ENCODE assay signal across 9 mouse cellular contexts in genomic region chr8:104341678-104342077, GRCm38 (mm10). TPM values are rescaled to one million over a fixed set of nuclear protein-coding genes. Genes with fewer than 3 reads are reported as not detected.
A peak's percentile ranks its signal among the peaks of the same experiment; 100 is the strongest.
DNase-seq lines count a peak whose midpoint lies in the region; ATAC-seq and TF ChIP-seq lines count a peak whose summit lies in the region.
"Had no signal": no experiment of that assay in that cellular context is flagged by ENCODE, and none has a peak within 500 bp of the region (broad histone marks: within the 10 kb centered on the region; RNA-seq: fewer than 3 reads in every experiment).

No protein-coding gene starts in this region.

- intact Hi-C loops in heart, postnatal 36 days (cut with DNase I), result loop anchor here (1.0 to 10.0 kb wide), 5 partner anchors 29 to 244 kb away; partner anchors contain the start of gene Cklf

- no peak for TF ChIP-seq CTCF in bone marrow macrophage, adult 2 months (IDR thresholded peaks at IDR 0.05; ENCODE audit: low read depth, low read length)

- 52% methylated on average over 6 of the region's 6 CpGs for WGBS in heart, embryonic 16.5 days
- 42% methylated on average over 6 of the region's 6 CpGs for WGBS in hindbrain, embryonic 14.5 days
- WGBS in midbrain, embryonic 13.5 days, result 56% methylated on average over 6 of the region's 6 CpGs

- peak overlapping the region; percentile 96; the same call in 1 of the 2 replicates for H3K9ac ChIP-seq in heart, embryonic 16.5 days (ENCODE audit: low read length)
- no peak overlapping the region for H3K9ac ChIP-seq in hindbrain, embryonic 14.5 days
- no peak overlapping the region for H3K9ac ChIP-seq in midbrain, embryonic 13.5 days (replicated peaks)

- DNase-seq in heart, postnatal 36 days, result no peak
- DNase-seq in hindbrain, embryonic 14.5 days (ENCODE audit: low spot score), result no peak
- DNase-seq in urinary bladder, postnatal 25 days (ENCODE audit: low spot score), result no peak
- no peak for DNase-seq in urinary bladder, postnatal 36 days (ENCODE audit: low spot score in 2 of 2)
- no peak for DNase-seq in c-Kit-positive CD71-positive TER-119-positive erythroid progenitor cells, embryonic 14.5 days (ENCODE audit: low spot score)

- H3K9me3 ChIP-seq in heart, embryonic 16.5 days (replicated peaks; ENCODE audit: control insufficient read depth, low read length), result no peaks in the 10 kb centered on the region
- no peaks in the 10 kb centered on the region for H3K9me3 ChIP-seq in hindbrain, embryonic 14.5 days (ENCODE audit: control insufficient read depth, low read length)
- no peaks in the 10 kb centered on the region for H3K9me3 ChIP-seq in midbrain, embryonic 13.5 days

- TF ChIP-seq POLR2A in bone marrow macrophage, adult 2 months (IDR thresholded peaks at IDR 0.05; ENCODE audit: borderline replicate concordance, low read depth, low read length), result no peak

- peaks cover 23% of the 10 kb centered on the region for H3K4me1 ChIP-seq in heart, embryonic 16.5 days (ENCODE audit: control insufficient read depth, insufficient read depth, low read length)
- peaks cover 41% of the 10 kb centered on the region for H3K4me1 ChIP-seq in bone marrow macrophage, adult 2 months (ENCODE audit: control insufficient read depth, insufficient read depth, low read length)
- H3K4me1 ChIP-seq in hindbrain, embryonic 14.5 days (replicated peaks; ENCODE audit: control insufficient read depth, insufficient read depth, low read length), result 0 out of 2 replicates have a peak, but pooled peaks cover 3% of the 10 kb centered on the region
- H3K4me1 ChIP-seq in midbrain, embryonic 13.5 days (replicated peaks), result peaks cover 19% of the 10 kb centered on the region

- peak overlapping the region; percentile 76 for H3K4me3 ChIP-seq in heart, embryonic 16.5 days (ENCODE audit: low read length)
- H3K4me3 ChIP-seq in bone marrow macrophage, adult 2 months (ENCODE audit: insufficient read depth, low read length), result peak overlapping the region; percentile 80
- peak overlapping the region; percentile 49 for H3K4me3 ChIP-seq in hindbrain, embryonic 14.5 days (replicated peaks; ENCODE audit: low read length)
- peak overlapping the region; percentile 61; the same call in 1 of the 2 replicates for H3K4me3 ChIP-seq in midbrain, embryonic 13.5 days (replicated peaks)

- peaks cover 6% of the 10 kb centered on the region for H3K36me3 ChIP-seq in heart, embryonic 16.5 days (ENCODE audit: control insufficient read depth, insufficient read depth)
- H3K36me3 ChIP-seq in hindbrain, embryonic 14.5 days (replicated peaks; ENCODE audit: control insufficient read depth, insufficient read depth), result no peaks in the 10 kb centered on the region
- H3K36me3 ChIP-seq in midbrain, embryonic 13.5 days, result 0 out of 2 replicates have a peak, but pooled peaks cover 6% of the 10 kb centered on the region

- H3K4me2 ChIP-seq in heart, embryonic 16.5 days (ENCODE audit: low read depth, low read length), result peak overlapping the region; percentile 91
- H3K4me2 ChIP-seq in hindbrain, embryonic 14.5 days (replicated peaks), result peak overlapping the region; percentile 76
- H3K4me2 ChIP-seq in midbrain, embryonic 13.5 days (replicated peaks), result peak overlapping the region; percentile 84

- H3K27me3 ChIP-seq in heart, embryonic 16.5 days (ENCODE audit: control insufficient read depth, insufficient read depth, low read length), result no peaks in the 10 kb centered on the region
- H3K27me3 ChIP-seq in hindbrain, embryonic 14.5 days (ENCODE audit: control insufficient read depth, insufficient read depth, low read length), result no peaks in the 10 kb centered on the region
- no peaks in the 10 kb centered on the region for H3K27me3 ChIP-seq in midbrain, embryonic 13.5 days

- H3K27ac ChIP-seq in heart, embryonic 16.5 days (ENCODE audit: low read length), result peak overlapping the region; percentile 90
- H3K27ac ChIP-seq in bone marrow macrophage, adult 2 months (ENCODE audit: insufficient read depth, low read depth, low read length), result peak overlapping the region; percentile 74
- no peak overlapping the region for H3K27ac ChIP-seq in hindbrain, embryonic 14.5 days
- H3K27ac ChIP-seq in midbrain, embryonic 13.5 days, result no peak overlapping the region

- ATAC-seq in heart, embryonic 16.5 days (replicated peaks; ENCODE audit: extremely low read depth, insufficient read depth, low FRiP score), result no peak
- ATAC-seq in hindbrain, embryonic 14.5 days (ENCODE audit: low FRiP score), result peak; percentile 15; the same call in 1 of the 2 replicates
- no peak; the same call in 1 of the 2 replicates for ATAC-seq in midbrain, embryonic 13.5 days

RNA-seq across cellular contexts. Expression of gene Cmtm3, which starts 2.5 kb away (rescaled TPM):
- polyA plus RNA-seq in heart, embryonic 16.5 days (2015; fragmentation: Nextera tagmentation; extraction: Ambion mirVana), result 81.8 and 83.9 TPM in 2 replicates
- total RNA-seq in heart, postnatal 36 days (2021), result 10 to 100 TPM; 14.4 to 15.7 TPM
- 227 and 236 TPM in 2 replicates for polyA plus RNA-seq in bone marrow macrophage, adult 2 months (2012; ENCODE audit: insufficient read depth, insufficient read length, missing spikeins)
- 39.5 and 44.7 TPM in 2 replicates for polyA plus RNA-seq in hindbrain, embryonic 14.5 days (2014; fragmentation: Nextera tagmentation; extraction: Ambion mirVana)
- polyA plus RNA-seq in midbrain, embryonic 13.5 days (2015; fragmentation: Nextera tagmentation; extraction: Ambion mirVana), result 31.4 and 34.9 TPM in 2 replicates

RNA-seq across cellular contexts. Expression of gene Cmtm2b, which starts 19.6 kb away (rescaled TPM):
- not detected in 2 replicates for polyA plus RNA-seq in heart, embryonic 16.5 days (2015; fragmentation: Nextera tagmentation; extraction: Ambion mirVana)
- total RNA-seq in heart, postnatal 36 days (2021), result not detected
- polyA plus RNA-seq in bone marrow macrophage, adult 2 months (2012; ENCODE audit: insufficient read depth, insufficient read length, missing spikeins), result not detected in 2 replicates
- polyA plus RNA-seq in hindbrain, embryonic 14.5 days (2014; fragmentation: Nextera tagmentation; extraction: Ambion mirVana), result not detected in 2 replicates
- not detected in 2 replicates for polyA plus RNA-seq in midbrain, embryonic 13.5 days (2015; fragmentation: Nextera tagmentation; extraction: Ambion mirVana)

RNA-seq across cellular contexts. Expression of gene Gm11020, which starts 20.3 kb away (rescaled TPM):
- polyA plus RNA-seq in heart, embryonic 16.5 days (2015; fragmentation: Nextera tagmentation; extraction: Ambion mirVana), result not detected in 2 replicates
- not detected for total RNA-seq in heart, postnatal 36 days (2021)
- polyA plus RNA-seq in bone marrow macrophage, adult 2 months (2012; ENCODE audit: insufficient read depth, insufficient read length, missing spikeins), result not detected in 2 replicates
- not detected in 2 replicates for polyA plus RNA-seq in hindbrain, embryonic 14.5 days (2014; fragmentation: Nextera tagmentation; extraction: Ambion mirVana)
- polyA plus RNA-seq in midbrain, embryonic 13.5 days (2015; fragmentation: Nextera tagmentation; extraction: Ambion mirVana), result not detected in 2 replicates
- polyA plus RNA-seq: gonadal fat pad, adult 2 months had no signal

RNA-seq across cellular contexts. Expression of gene Cmtm1, which starts 31.7 kb away (rescaled TPM):
- not detected in 2 replicates for polyA plus RNA-seq in heart, embryonic 16.5 days (2015; fragmentation: Nextera tagmentation; extraction: Ambion mirVana)
- total RNA-seq in heart, postnatal 36 days (2021), result not detected
- polyA plus RNA-seq in bone marrow macrophage, adult 2 months (2012; ENCODE audit: insufficient read depth, insufficient read length, missing spikeins), result not detected in 2 replicates
- polyA plus RNA-seq in hindbrain, embryonic 14.5 days (2014; fragmentation: Nextera tagmentation; extraction: Ambion mirVana), result not detected in 2 replicates
- polyA plus RNA-seq in midbrain, embryonic 13.5 days (2015; fragmentation: Nextera tagmentation; extraction: Ambion mirVana), result not detected in 2 replicates
- polyA plus RNA-seq: gonadal fat pad, adult 2 months had no signal

RNA-seq across cellular contexts. Expression of gene Gm45711, which starts 31.8 kb away (rescaled TPM):
- not detected in 2 replicates for polyA plus RNA-seq in heart, embryonic 16.5 days (2015; fragmentation: Nextera tagmentation; extraction: Ambion mirVana)
- total RNA-seq in heart, postnatal 36 days (2021), result not detected
- not detected in 2 replicates for polyA plus RNA-seq in bone marrow macrophage, adult 2 months (2012; ENCODE audit: insufficient read depth, insufficient read length, missing spikeins)
- not detected in 2 replicates for polyA plus RNA-seq in hindbrain, embryonic 14.5 days (2014; fragmentation: Nextera tagmentation; extraction: Ambion mirVana)
- polyA plus RNA-seq in midbrain, embryonic 13.5 days (2015; fragmentation: Nextera tagmentation; extraction: Ambion mirVana), result not detected in 2 replicates
- polyA plus RNA-seq: gonadal fat pad, adult 2 months had no signal

Comparison
In these comparisons a context has a peak if more than half of its experiments do, and no peak if none do; other contexts are left out.
1. H3K27ac ChIP-seq: peak in heart, embryonic 16.5 days (single experiment) and bone marrow macrophage, adult 2 months (single experiment); none in hindbrain, embryonic 14.5 days (single experiment) and midbrain, embryonic 13.5 days (single experiment).
2. Peak in every context shown above with its lines, with median percentiles within 50 percentile points of each other: H3K4me2 ChIP-seq and H3K4me3 ChIP-seq.